Mouse (Mus musculus): ENCODE results near the gene Gm2075. TPM values are rescaled to one million over a fixed set of nuclear protein-coding genes. Genes with fewer than 3 reads are reported as not detected.

The Gm2075 gene
- polyA plus RNA-seq, 1 experiment from 2014 or later = not detected

Other genes with a start within 250 kb of the Gm2075 start
- gene Gm21319, start 236.1 kb upstream of the Gm2075 start, polyA plus RNA-seq (2014; fragmentation: Nextera tagmentation; extraction: Ambion mirVana) = not detected in 2 replicates
- gene Gm21936, start 216.3 kb upstream of the Gm2075 start, polyA plus RNA-seq (2014; fragmentation: Nextera tagmentation; extraction: Ambion mirVana) = not detected in 2 replicates
- gene BB287469, start 195.3 kb upstream of the Gm2075 start, polyA plus RNA-seq (2014; fragmentation: Nextera tagmentation; extraction: Ambion mirVana) = not detected in 2 replicates
- gene Gm2001, start 169.5 kb upstream of the Gm2075 start, polyA plus RNA-seq (2014; fragmentation: Nextera tagmentation; extraction: Ambion mirVana) = not detected in 2 replicates
- not detected in 2 replicates for gene Gm2016, start 137.8 kb upstream of the Gm2075 start, polyA plus RNA-seq (2014; fragmentation: Nextera tagmentation; extraction: Ambion mirVana)
- not detected in 2 replicates for gene Gm2022, start 116.5 kb upstream of the Gm2075 start, polyA plus RNA-seq (2014; fragmentation: Nextera tagmentation; extraction: Ambion mirVana)
- gene Gm2035, start 92.0 kb upstream of the Gm2075 start, polyA plus RNA-seq (2014; fragmentation: Nextera tagmentation; extraction: Ambion mirVana) = not detected in 2 replicates
- not detected in 2 replicates for gene Gm2042, start 57.8 kb upstream of the Gm2075 start, polyA plus RNA-seq (2014; fragmentation: Nextera tagmentation; extraction: Ambion mirVana)
- not detected in 2 replicates for gene Gm6803, start 6.9 kb downstream of the Gm2075 start, polyA plus RNA-seq (2014; fragmentation: Nextera tagmentation; extraction: Ambion mirVana)
- not detected in 2 replicates for gene Gm2056, start 15.2 kb downstream of the Gm2075 start, polyA plus RNA-seq (2014; fragmentation: Nextera tagmentation; extraction: Ambion mirVana)
- gene Gm16368, start 71.8 kb downstream of the Gm2075 start, polyA plus RNA-seq (2014; fragmentation: Nextera tagmentation; extraction: Ambion mirVana) = not detected in 2 replicates
- not detected in 2 replicates for gene Gm10436, start 170.3 kb downstream of the Gm2075 start, polyA plus RNA-seq (2014; fragmentation: Nextera tagmentation; extraction: Ambion mirVana)
- not detected in 2 replicates for gene Gm8332, start 238.3 kb downstream of the Gm2075 start, polyA plus RNA-seq (2014; fragmentation: Nextera tagmentation; extraction: Ambion mirVana)

All from forebrain, embryonic 11.5 days (tissue).